Mouse (Mus musculus) liver, adult 2 months (tissue): ENCODE data around the gene Mrps25.
A peak's percentile ranks its signal among the peaks of the same experiment; 100 is the strongest.

Source experiments
- CTCF ChIP-seq: fragments of 200-500 bp; IDR thresholded peaks from 2 replicates; pipeline ENCODE4 v1.5.1; 2011; ENCODE audit warnings: low read depth, low read length, control low read depth
- POLR2A ChIP-seq: fragments of 200-500 bp; IDR thresholded peaks from 2 replicates; pipeline ENCODE4 v1.6.1; 2011; ENCODE audit warnings: low read length, control low read depth; ENCODE audit not compliant: insufficient read depth; ENCODE audit errors: extremely low read depth

DNA sequence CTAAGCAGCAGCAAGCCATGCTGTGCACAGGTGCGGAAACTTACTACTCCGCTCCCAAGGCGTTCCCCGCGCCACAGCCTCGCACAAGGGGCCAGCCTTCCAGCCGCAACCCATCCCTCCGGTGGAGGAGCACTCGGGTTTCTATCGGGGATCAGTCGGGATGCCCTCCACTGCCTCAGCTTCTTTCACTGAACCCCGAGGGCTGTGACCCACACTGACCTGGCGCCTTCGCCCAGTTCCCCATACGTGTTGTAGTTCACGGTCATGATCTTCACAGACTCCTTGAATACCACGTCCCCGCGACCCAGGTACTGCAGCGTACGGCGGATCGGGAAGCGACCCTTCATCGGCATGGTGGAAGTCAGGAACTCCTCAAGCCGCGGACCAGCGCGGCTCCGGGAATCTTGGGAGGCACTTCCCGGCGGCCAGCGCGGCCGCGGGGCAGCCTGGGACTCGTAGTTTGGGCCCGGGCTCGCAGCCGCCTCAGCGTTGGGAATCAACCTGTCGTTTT is at the start of gene Mrps25:
- TF ChIP-seq CTCF: no peak
- peak; percentile 64; the same call in 1 of the 2 replicates for TF ChIP-seq POLR2A
